Mouse (Mus musculus): ENCODE results near the gene Slc25a35.

GRCm38 (mm10) chr11:68994377-68994776 lies 26.4 kb downstream of the Slc25a35 start:
- TF ChIP-seq CTCF (IDR thresholded peaks at IDR 0.05; ENCODE audit: control insufficient read depth, insufficient read depth, low read length) = no peak
- TF ChIP-seq POLR2A (IDR thresholded peaks at IDR 0.05; ENCODE audit: borderline replicate concordance, control insufficient read depth, low read depth, low read length) = no peak

All from bone marrow, adult 2 months (tissue).